Mouse (Mus musculus) lung, postnatal 0 days (tissue): ENCODE data around the gene Rgs12.

Experiments used
- CTCF ChIP-seq: IDR thresholded peaks from 2 replicates; pipeline ENCODE4 v1.5.1; 2016; ENCODE audit warnings: antibody characterized with exemption, mild to moderate bottlenecking
- EP300 ChIP-seq: IDR thresholded peaks from 2 replicates; pipeline ENCODE4 v1.6.1; 2016; ENCODE audit warnings: antibody characterized with exemption, mild to moderate bottlenecking, control low read depth

DNA sequence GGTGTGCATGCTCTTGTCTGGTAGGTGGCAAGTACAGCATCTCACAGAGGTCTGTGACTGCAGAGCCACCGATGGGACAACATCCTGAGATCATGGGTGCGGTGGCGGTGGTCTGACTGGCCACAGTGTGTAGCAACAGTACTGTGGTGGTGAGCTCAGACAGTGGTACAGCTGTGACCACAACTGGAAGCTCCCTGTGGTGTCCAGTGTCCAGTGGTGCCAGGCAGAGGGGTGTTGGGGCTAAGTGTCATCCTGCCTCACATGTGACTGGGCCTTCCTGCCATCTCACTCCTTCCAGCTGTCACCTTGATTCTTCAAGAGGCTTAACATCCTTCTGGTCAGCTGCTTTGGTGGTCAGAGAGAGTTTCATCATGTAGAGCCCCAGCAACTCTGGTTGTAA, 105.4 kb downstream of the Rgs12 start:
- TF ChIP-seq CTCF (no peak), EP300 (no peak)
